Mouse (Mus musculus): ENCODE results near the gene Mgat4b. TPM values are rescaled to one million over a fixed set of nuclear protein-coding genes. Genes with fewer than 3 reads are reported as not detected.
"Not testable (repeated sequence)": the region's sequence is repeated elsewhere in the genome, so short reads cannot be mapped to it uniquely, and the experiment has no call there.

Gene Mgat4b
- 100 to 1,000 TPM in 8 of 26 experiments, 10 to 100 TPM in 18; 41.6 to 398 (median 88.9) TPM for total RNA-seq (2018; cell fraction: chromatin; rRNA removed)
- 10 to 100 TPM; 50.5 to 85.9 (median 70.2) TPM for total RNA-seq (2018; cell fraction: cytosol; rRNA removed)
- total RNA-seq (2018; cell fraction: nucleus; rRNA removed): 100 to 1,000 TPM in 8 of 26 experiments, 10 to 100 TPM in 18; 57.5 to 143 (median 87.9) TPM
- polyA plus RNA-seq (2018): 34.3 to 55.7 TPM (median 49.2 TPM) in 3 replicates

- WGBS (ENCODE audit: missing documents): 1% methylated on average over 44 of the region's 48 CpGs
- H3K27ac ChIP-seq: peak within 1 kb of the TSS; percentile 99
- H3K36me3 ChIP-seq (ENCODE audit: inconsistent target): peaks cover 26% of the 10 kb centered on the region
- peaks cover 59% of the 10 kb centered on the region for H3K79me2 ChIP-seq (ENCODE audit: inconsistent target)
- H3K4me3 ChIP-seq (ENCODE audit: inconsistent target): peak within 1 kb of the TSS; percentile 82
Observed at GRCm38 (mm10) chr11:50210505-50211151, at the start of gene Mgat4b, which contains the start of gene Sqstm1. Gene Mgat4b (plus strand): TSS chr11:50210890. Gene Sqstm1 (minus strand): TSS chr11:50210827.

- no peaks in the 10 kb centered on the region for H3K79me2 ChIP-seq (ENCODE audit: inconsistent target)
- peaks cover 64% of the 10 kb centered on the region for H3K36me3 ChIP-seq (ENCODE audit: inconsistent target)
- no peak overlapping the region for H3K4me3 ChIP-seq (ENCODE audit: inconsistent target)
- 78% methylated on average over 10 of the region's 10 CpGs for WGBS (ENCODE audit: missing documents)
- peak overlapping the region; percentile 7; the same call in 1 of the 2 replicates for H3K27ac ChIP-seq
Observed at GRCm38 (mm10) chr11:50161578-50162304, 48.9 kb upstream of the Mgat4b start.

GRCm38 (mm10) chr11:50162338-50163050, 48.2 kb upstream of the Mgat4b start:
- H3K79me2 ChIP-seq (ENCODE audit: inconsistent target): no peaks in the 10 kb centered on the region
- no peak overlapping the region for H3K4me3 ChIP-seq (ENCODE audit: inconsistent target)

GRCm38 (mm10) chr11:50168352-50168751, 42.3 kb upstream of the Mgat4b start:
- WGBS (ENCODE audit: missing documents): 92% methylated on average over 4 of the region's 5 CpGs
- no peak overlapping the region for H3K4me3 ChIP-seq (ENCODE audit: inconsistent target)
- H3K36me3 ChIP-seq (ENCODE audit: inconsistent target): peaks cover 55% of the 10 kb centered on the region
- no peak overlapping the region for H3K27ac ChIP-seq
- no peaks in the 10 kb centered on the region for H3K79me2 ChIP-seq (ENCODE audit: inconsistent target)

More at GRCm38 (mm10) chr11:50162338-50163050, 48.2 kb upstream of the Mgat4b start:
- WGBS (ENCODE audit: missing documents): 80% methylated on average over 3 of the region's 3 CpGs
- peaks cover 56% of the 10 kb centered on the region for H3K36me3 ChIP-seq (ENCODE audit: inconsistent target)
- peak overlapping the region; percentile 7; the same call in 1 of the 2 replicates for H3K27ac ChIP-seq

GRCm38 (mm10) chr11:50174111-50174729, 36.5 kb upstream of the Mgat4b start, which contains the start of gene Mrnip:
Gene Mrnip (plus strand): TSS chr11:50174444.
- H3K27ac ChIP-seq: peak within 1 kb of the TSS; percentile 47
- peak within 1 kb of the TSS; percentile 74 for H3K4me3 ChIP-seq (ENCODE audit: inconsistent target)
- 2% methylated on average over 18 of the region's 19 CpGs for WGBS (ENCODE audit: missing documents)
- H3K36me3 ChIP-seq (ENCODE audit: inconsistent target): peaks cover 17% of the 10 kb centered on the region; the same call in 1 of the 2 replicates
- H3K79me2 ChIP-seq (ENCODE audit: inconsistent target): not testable (repeated sequence)

- Histone ChIP-seq H3K27ac (peak overlapping the region; percentile 47), H3K4me3 (ENCODE audit: inconsistent target) (peak overlapping the region; percentile 74), H3K79me2 (ENCODE audit: inconsistent target) (no peaks in the 10 kb centered on the region), H3K36me3 (ENCODE audit: inconsistent target) (peaks cover 12% of the 10 kb centered on the region; the same call in 1 of the 2 replicates)
- WGBS (ENCODE audit: missing documents): 0% methylated on average over 27 of the region's 27 CpGs
Observed at GRCm38 (mm10) chr11:50174730-50175187, 35.9 kb upstream of the Mgat4b start.

GRCm38 (mm10) chr11:50176351-50176750, 34.3 kb upstream of the Mgat4b start:
- Histone ChIP-seq H3K27ac (no peak overlapping the region), H3K36me3 (ENCODE audit: inconsistent target) (no peaks in the 10 kb centered on the region), H3K79me2 (ENCODE audit: inconsistent target) (no peaks in the 10 kb centered on the region), H3K4me3 (ENCODE audit: inconsistent target) (no peak overlapping the region)
- 97% methylated on average over 3 of the region's 3 CpGs for WGBS (ENCODE audit: missing documents)

- no peaks in the 10 kb centered on the region for H3K79me2 ChIP-seq (ENCODE audit: inconsistent target)
- H3K36me3 ChIP-seq (ENCODE audit: inconsistent target): no peaks in the 10 kb centered on the region
- H3K4me3 ChIP-seq (ENCODE audit: inconsistent target): no peak overlapping the region
- H3K27ac ChIP-seq: no peak overlapping the region
- WGBS (ENCODE audit: missing documents): 91% methylated on average over 5 of the region's 6 CpGs
Observed at GRCm38 (mm10) chr11:50177111-50177510, 33.6 kb upstream of the Mgat4b start.

GRCm38 (mm10) chr11:50178532-50179488, 31.9 kb upstream of the Mgat4b start:
- H3K27ac ChIP-seq: peak overlapping the region; percentile 1; the same call in 1 of the 2 replicates
- no peak overlapping the region for H3K4me3 ChIP-seq (ENCODE audit: inconsistent target)
- no peaks in the 10 kb centered on the region for H3K36me3 ChIP-seq (ENCODE audit: inconsistent target)
- 77% methylated on average over 5 of the region's 5 CpGs for WGBS (ENCODE audit: missing documents)
- no peaks in the 10 kb centered on the region for H3K79me2 ChIP-seq (ENCODE audit: inconsistent target)

- Histone ChIP-seq H3K27ac (no peak overlapping the region), H3K4me3 (ENCODE audit: inconsistent target) (no peak overlapping the region), H3K79me2 (ENCODE audit: inconsistent target) (no peaks in the 10 kb centered on the region), H3K36me3 (ENCODE audit: inconsistent target) (no peaks in the 10 kb centered on the region)
- 94% methylated on average over 6 of the region's 6 CpGs for WGBS (ENCODE audit: missing documents)
Observed at GRCm38 (mm10) chr11:50180478-50181231, 30.0 kb upstream of the Mgat4b start.

- 45% methylated on average over 4 of the region's 4 CpGs for WGBS (ENCODE audit: missing documents)
- no peaks in the 10 kb centered on the region for H3K79me2 ChIP-seq (ENCODE audit: inconsistent target)
- H3K4me3 ChIP-seq (ENCODE audit: inconsistent target): no peak overlapping the region
- no peak overlapping the region for H3K27ac ChIP-seq
- H3K36me3 ChIP-seq (ENCODE audit: inconsistent target): no peaks in the 10 kb centered on the region
Observed at GRCm38 (mm10) chr11:50182702-50183101, 28.0 kb upstream of the Mgat4b start.

- H3K36me3 ChIP-seq (ENCODE audit: inconsistent target): no peaks in the 10 kb centered on the region
- H3K27ac ChIP-seq: no peak overlapping the region
- WGBS (ENCODE audit: missing documents): 96% methylated on average over 3 of the region's 3 CpGs
- no peaks in the 10 kb centered on the region for H3K79me2 ChIP-seq (ENCODE audit: inconsistent target)
- no peak overlapping the region for H3K4me3 ChIP-seq (ENCODE audit: inconsistent target)
Observed at GRCm38 (mm10) chr11:50184788-50185187, 25.9 kb upstream of the Mgat4b start.
